Mouse (Mus musculus): ENCODE results near the gene Fbxo33.
"Not testable (repeated sequence)": the region's sequence is repeated elsewhere in the genome, so short reads cannot be mapped to it uniquely, and the experiment has no call there.

Gene Fbxo33

GRCm38 (mm10) chr12:59219325-59220225, at the start of gene Fbxo33:
Gene Fbxo33, minus strand, starts transcription at chr12:59219725.
- DNase-seq, result peak; percentile 97

- DNase-seq, result no peak
Observed at GRCm38 (mm10) chr12:59265942-59266231, 46.4 kb upstream of the Fbxo33 start.

GRCm38 (mm10) chr12:59265207-59265941, 45.8 kb upstream of the Fbxo33 start:
- DNase-seq, result no peak

GRCm38 (mm10) chr12:59262841-59263240, 43.3 kb upstream of the Fbxo33 start:
- no peak for DNase-seq

GRCm38 (mm10) chr12:59260798-59261197, 41.3 kb upstream of the Fbxo33 start:
- DNase-seq, result no peak

- peak; percentile 61 for DNase-seq
Observed at GRCm38 (mm10) chr12:59260362-59260761, 40.8 kb upstream of the Fbxo33 start.

GRCm38 (mm10) chr12:59259015-59259414, 39.5 kb upstream of the Fbxo33 start:
- DNase-seq, result no peak

GRCm38 (mm10) chr12:59250259-59250827, 30.8 kb upstream of the Fbxo33 start:
- DNase-seq, result no peak

- no peak for DNase-seq
Observed at GRCm38 (mm10) chr12:59248969-59249368, 29.4 kb upstream of the Fbxo33 start.

GRCm38 (mm10) chr12:59241031-59241430, 21.5 kb upstream of the Fbxo33 start:
- DNase-seq, result not testable (repeated sequence)

GRCm38 (mm10) chr12:59238434-59238833, 18.9 kb upstream of the Fbxo33 start:
- peak; percentile 31 for DNase-seq

- DNase-seq, result peak; percentile 73
Observed at GRCm38 (mm10) chr12:59228401-59228800, 8.9 kb upstream of the Fbxo33 start.

- DNase-seq, result peak; percentile 42
Observed at GRCm38 (mm10) chr12:59218640-59219321, 744 bp downstream of the Fbxo33 start.

- no peak for DNase-seq
Observed at GRCm38 (mm10) chr12:59217331-59217730, 2.2 kb downstream of the Fbxo33 start.

GRCm38 (mm10) chr12:59216676-59217266, 2.8 kb downstream of the Fbxo33 start:
- DNase-seq, result no peak

- no peak for DNase-seq
Observed at GRCm38 (mm10) chr12:59216176-59216575, 3.3 kb downstream of the Fbxo33 start.

- DNase-seq, result no peak
Observed at GRCm38 (mm10) chr12:59207814-59208213, 11.7 kb downstream of the Fbxo33 start.

GRCm38 (mm10) chr12:59207000-59207390, 12.5 kb downstream of the Fbxo33 start:
- DNase-seq, result no peak

GRCm38 (mm10) chr12:59206208-59206999, 13.1 kb downstream of the Fbxo33 start:
- DNase-seq, result no peak

- no peak for DNase-seq
Observed at GRCm38 (mm10) chr12:59205571-59205970, 14.0 kb downstream of the Fbxo33 start.

GRCm38 (mm10) chr12:59199361-59199760, 20.2 kb downstream of the Fbxo33 start:
- no peak for DNase-seq

GRCm38 (mm10) chr12:59198750-59199149, 20.8 kb downstream of the Fbxo33 start:
- DNase-seq, result no peak

All from layer of hippocampus, adult 9-11 months (tissue).